Mouse (Mus musculus) liver, adult 2 months (tissue): ENCODE measurements at regions not wholly inside any gene's neighbourhood (a gene's known extent, or its start where the extent isn't known, plus 50 kb on each side); places are given as distances from the start of the nearest gene placed in this dataset.

Source experiments
- CTCF ChIP-seq: fragments of 200-500 bp; IDR thresholded peaks from 2 replicates; pipeline ENCODE4 v1.5.1; 2011; ENCODE audit warnings: low read depth, low read length, control low read depth
- POLR2A ChIP-seq: fragments of 200-500 bp; IDR thresholded peaks from 2 replicates; pipeline ENCODE4 v1.6.1; 2011; ENCODE audit warnings: low read length, control low read depth; ENCODE audit not compliant: insufficient read depth; ENCODE audit errors: extremely low read depth

- TF ChIP-seq CTCF (no peak), POLR2A (no peak)
Observed at GRCm38 (mm10) chr13:71747003-71747965, 216.2 kb downstream of the Irx1 start.
